Mouse (Mus musculus) frontal cortex, postnatal 14 days (tissue): ENCODE measurements around the gene Kap.
A peak's percentile ranks its signal among the peaks of the same experiment; 100 is the strongest.
"Not testable (repeated sequence)": the region's sequence is repeated elsewhere in the genome, so short reads cannot be mapped to it uniquely, and the experiment has no call there.

ENCODE experiments used
- DNase-seq, 2 experiments: peaks; one replicate each; pipeline ENCODE4 v3.0.0; 2022; ENCODE audit warnings: low spot score in 2 of 2

The Kap gene

GRCm38 (mm10) chr6:133853526-133853925 lies at the start of gene Kap:
TSS of gene Kap (minus strand) at chr6:133853762.
- no peak for DNase-seq

- no peak for DNase-seq
These were observed 32.4 kb upstream of the Kap start for GRCm38 (mm10) chr6:133885871-133886415.

GRCm38 (mm10) chr6:133883446-133883985 lies 30.0 kb upstream of the Kap start:
- no peak for DNase-seq

GRCm38 (mm10) chr6:133875906-133876462 lies 22.4 kb upstream of the Kap start:
- no peak for DNase-seq

- DNase-seq: no peak
These were observed 19.1 kb upstream of the Kap start for GRCm38 (mm10) chr6:133872667-133873066.

- DNase-seq: no peak
These were observed 17.6 kb upstream of the Kap start for GRCm38 (mm10) chr6:133871131-133871530.

GRCm38 (mm10) chr6:133868381-133868780 lies 14.8 kb upstream of the Kap start:
- DNase-seq: no peak

- no peak for DNase-seq
These were observed 2.3 kb upstream of the Kap start for GRCm38 (mm10) chr6:133855871-133856270.

GRCm38 (mm10) chr6:133849359-133849758 lies 4.2 kb downstream of the Kap start:
- DNase-seq: no peak

- not testable (repeated sequence) for DNase-seq
These were observed 4.7 kb downstream of the Kap start for GRCm38 (mm10) chr6:133848861-133849260.

GRCm38 (mm10) chr6:133838296-133838995 lies 15.1 kb downstream of the Kap start:
- not testable (repeated sequence) for DNase-seq

GRCm38 (mm10) chr6:133812342-133812741 lies 41.2 kb downstream of the Kap start:
- peak in 1 of 2 experiments; percentile 2 for DNase-seq
